Mouse (Mus musculus) ES-Bruce4 (cell line): ENCODE measurements at regions not wholly inside any gene's neighbourhood (a gene's known extent, or its start where the extent isn't known, plus 50 kb on each side); places are given as distances from the start of the nearest gene placed in this dataset.

Experiments used
- CTCF ChIP-seq: IDR thresholded peaks from one replicate; pipeline ENCODE4 v1.8.1; 2011; ENCODE audit warnings: low read depth, low read length
- EP300 ChIP-seq: IDR thresholded peaks from 2 replicates; pipeline ENCODE4 v1.6.1; 2011; ENCODE audit warnings: low read depth, low read length; ENCODE audit not compliant: insufficient read depth
- POLR2A ChIP-seq: IDR thresholded peaks from one replicate; pipeline ENCODE4 v1.8.1; 2011; ENCODE audit warnings: low read length; ENCODE audit not compliant: insufficient read depth

DNA sequence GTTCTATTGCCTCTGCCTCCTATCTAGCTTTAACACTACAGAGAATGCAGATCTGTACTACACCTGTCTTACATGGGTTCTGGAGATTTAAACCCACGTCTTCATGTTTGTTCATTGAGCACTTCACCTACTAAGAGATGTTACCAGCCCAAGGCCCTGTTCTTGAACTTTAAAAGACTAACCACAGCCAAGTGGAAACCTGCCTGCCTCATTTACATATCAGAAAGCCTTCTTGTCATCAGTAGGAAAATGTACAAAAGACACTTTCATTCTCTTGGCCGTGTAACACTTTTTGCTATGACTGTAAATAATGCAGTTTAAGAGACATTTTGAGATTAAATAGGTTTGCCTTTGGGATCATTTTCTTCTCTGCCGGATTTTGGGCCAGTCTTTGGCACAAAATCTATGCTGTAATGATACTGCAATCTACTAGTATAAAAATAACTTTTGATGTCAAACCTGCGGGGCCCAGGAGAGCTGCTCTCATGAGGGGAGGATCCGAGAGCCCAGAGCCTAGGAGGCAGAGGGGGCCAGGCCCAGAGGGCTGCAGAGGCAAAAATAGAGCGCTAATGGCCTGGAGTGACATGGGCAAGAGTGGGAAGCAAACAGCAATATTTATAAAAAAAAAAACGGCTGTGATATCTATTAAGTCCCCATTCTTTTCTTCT, 318.4 kb upstream of the Myo3a start:
- TF ChIP-seq EP300 (no peak), POLR2A (no peak), CTCF (no peak)
